Mouse (Mus musculus) intestine, embryonic 16.5 days (tissue): ENCODE data around the gene Olfr676. TPM values are rescaled to one million over a fixed set of nuclear protein-coding genes. Genes with fewer than 3 reads are reported as not detected.

Source experiments
- polyA plus RNA-seq: library from polyadenylated mRNA; unstranded; fragments of >200 nt; fragmentation: Nextera tagmentation; extraction: Ambion mirVana; gene quantifications from 2 replicates; pipeline ENCODE4 v1.2.1, GENCODE M21; 2015

Olfr676 gene
- polyA plus RNA-seq, 1 experiment from 2014 or later: not detected

Other genes with a start within 250 kb of the Olfr676 start
- not detected in 2 replicates for gene Usp17lb, start 190.1 kb upstream of the Olfr676 start, polyA plus RNA-seq
- not detected in 2 replicates for gene Usp17la, start 175.7 kb upstream of the Olfr676 start, polyA plus RNA-seq
- gene Olfr665, start 154.7 kb upstream of the Olfr676 start, polyA plus RNA-seq: not detected in 2 replicates
- gene Olfr666, start 136.7 kb upstream of the Olfr676 start, polyA plus RNA-seq: not detected in 2 replicates
- not detected in 2 replicates for gene Olfr667, start 111.2 kb upstream of the Olfr676 start, polyA plus RNA-seq
- gene Olfr668, start 104.6 kb upstream of the Olfr676 start, polyA plus RNA-seq: not detected in 2 replicates
- not detected in 2 replicates for gene Olfr669, start 98.5 kb upstream of the Olfr676 start, polyA plus RNA-seq
- not detected in 2 replicates for gene Olfr670, start 70.1 kb upstream of the Olfr676 start, polyA plus RNA-seq
- gene Olfr671, start 53.6 kb upstream of the Olfr676 start, polyA plus RNA-seq: not detected in 2 replicates
- not detected in 2 replicates for gene Olfr672, start 30.7 kb upstream of the Olfr676 start, polyA plus RNA-seq
- not detected in 2 replicates for gene Olfr675, start 4.2 kb upstream of the Olfr676 start, polyA plus RNA-seq
- not detected in 2 replicates for gene Olfr677, start 18.7 kb downstream of the Olfr676 start, polyA plus RNA-seq
- not detected in 2 replicates for gene Olfr678, start 31.8 kb downstream of the Olfr676 start, polyA plus RNA-seq
- gene Olfr679, start 48.5 kb downstream of the Olfr676 start, polyA plus RNA-seq: not detected in 2 replicates
- gene Olfr680-ps1, start 60.1 kb downstream of the Olfr676 start, polyA plus RNA-seq: not detected in 2 replicates
- not detected in 2 replicates for gene Olfr681, start 84.1 kb downstream of the Olfr676 start, polyA plus RNA-seq
- not detected in 2 replicates for gene Olfr683, start 114.3 kb downstream of the Olfr676 start, polyA plus RNA-seq
- not detected in 2 replicates for gene Olfr684, start 131.0 kb downstream of the Olfr676 start, polyA plus RNA-seq
- gene Olfr685, start 153.3 kb downstream of the Olfr676 start, polyA plus RNA-seq: not detected in 2 replicates
- not detected in 2 replicates for gene Olfr686, start 174.8 kb downstream of the Olfr676 start, polyA plus RNA-seq